Mouse (Mus musculus) frontal cortex, postnatal 36 days (tissue): ENCODE results near the gene Atad3a.
A peak's percentile ranks its signal among the peaks of the same experiment; 100 is the strongest.

Experiments
- DNase-seq, 2 experiments: peaks; one replicate each; pipeline ENCODE4 v3.0.0; 2022; ENCODE audit warnings: low spot score in 2 of 2

Atad3a gene

DNA sequence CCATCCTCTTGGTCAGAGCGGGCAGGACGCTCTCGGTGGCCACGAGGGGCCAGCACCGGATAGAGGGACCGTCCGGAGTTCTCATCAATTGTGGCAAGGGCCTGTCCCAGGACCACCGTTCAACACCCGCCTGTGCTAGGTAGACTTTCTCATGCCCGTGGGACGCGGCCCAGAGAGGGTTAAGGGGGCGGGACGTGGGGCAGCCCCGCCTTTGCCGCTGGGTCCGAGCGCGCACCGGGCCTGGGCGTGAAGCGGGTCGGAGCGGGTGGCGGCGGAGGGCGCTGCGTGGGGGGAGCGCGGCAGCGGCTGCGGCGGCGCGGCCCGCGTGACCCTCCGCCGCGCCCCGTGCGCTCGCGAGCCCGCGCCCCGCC lies 66.8 kb downstream of the Atad3a start, which contains the start of gene Fndc10:
TSS of gene Fndc10 (plus strand) at position 232 of the 371 bp plus-strand sequence.
- DNase-seq: peak; percentile 74 to 77

DNA sequence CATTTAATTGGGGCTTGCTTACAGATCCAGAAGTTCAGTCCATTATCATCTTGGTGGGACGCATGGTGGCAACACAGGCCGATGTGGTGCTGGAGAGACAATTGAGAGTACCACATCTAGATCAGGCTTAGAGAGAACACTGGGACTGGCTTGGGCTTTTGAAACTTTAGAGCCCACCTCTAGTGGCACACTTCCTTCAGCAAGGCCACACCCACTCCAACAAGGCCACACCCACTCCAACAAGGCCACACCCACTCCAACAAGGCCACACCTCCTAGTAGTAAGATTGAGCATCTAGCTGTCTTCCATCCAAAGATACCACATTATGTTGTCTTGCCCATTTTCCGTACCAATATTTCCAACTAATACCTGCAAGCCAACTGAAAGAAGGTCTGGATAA lies 68.5 kb downstream of the Atad3a start:
- no peak for DNase-seq
